18 mouse cellular contexts compared by ENCODE assay signal in genomic region chr6:8373851-8374250, GRCm38 (mm10).
A peak's percentile ranks its signal among the peaks of the same experiment; 100 is the strongest.
DNase-seq lines count a peak whose midpoint lies in the region; ATAC-seq lines count a peak whose summit lies in the region.
"Had no signal": no experiment of that assay in that cellular context is flagged by ENCODE, and none has a peak within 500 bp of the region (broad histone marks: within the 10 kb centered on the region; RNA-seq: fewer than 3 reads in every experiment).

No protein-coding gene starts in this region.

- DNase-seq in embryo, embryonic 11 days: peak; percentile 30
- DNase-seq in embryo, embryonic 9.5 days (ENCODE audit: extremely low spot score): no peak
- no peak for DNase-seq in kidney, adult 9 months
- peak; percentile 21 to 22 for DNase-seq in adrenal gland, postnatal 36 days
- DNase-seq in thymus, adult 18-20 months: no peak
- DNase-seq: gastrocnemius, adult 2 months; kidney, postnatal 25 days; layer of hippocampus, adult 9-11 months; lung, postnatal 10 days; right cerebral cortex, adult 18-20 months; thymus, adult 2 months had no signal

- 0 out of 2 replicates have a peak, but pooled peaks cover 5% of the 10 kb centered on the region for H3K4me1 ChIP-seq in kidney, embryonic 15.5 days
- H3K4me1 ChIP-seq in intestine, embryonic 15.5 days (replicated peaks): 0 out of 2 replicates have a peak, but pooled peaks cover 2% of the 10 kb centered on the region
- H3K4me1 ChIP-seq: limb, embryonic 13.5 days; liver, embryonic 15.5 days had no signal

- no peak overlapping the region for H3K4me3 ChIP-seq in kidney, embryonic 15.5 days (replicated peaks)
- H3K4me3 ChIP-seq in intestine, embryonic 15.5 days (replicated peaks): no peak overlapping the region
- H3K4me3 ChIP-seq: forebrain, embryonic 15.5 days; gastrocnemius, adult 2 months; heart, embryonic 15.5 days; limb, embryonic 13.5 days; liver, embryonic 15.5 days had no signal

- H3K27ac ChIP-seq in kidney, embryonic 15.5 days: no peak overlapping the region
- H3K27ac ChIP-seq in intestine, embryonic 15.5 days: no peak overlapping the region
- H3K27ac ChIP-seq: forebrain, embryonic 15.5 days; gastrocnemius, adult 2 months; heart, embryonic 15.5 days; limb, embryonic 13.5 days; liver, embryonic 15.5 days had no signal

- 0 out of 2 replicates have a peak overlapping the region, but pooled peaks have one; percentile 21 for H3K4me2 ChIP-seq in kidney, embryonic 15.5 days
- H3K4me2 ChIP-seq in intestine, embryonic 15.5 days (replicated peaks): no peak overlapping the region
- H3K4me2 ChIP-seq: forebrain, embryonic 15.5 days; heart, embryonic 15.5 days; limb, embryonic 13.5 days; liver, embryonic 15.5 days had no signal

- ATAC-seq in kidney, embryonic 15.5 days (replicated peaks; ENCODE audit: low FRiP score): no peak
- peak; percentile 27; the same call in 1 of the 2 replicates for ATAC-seq in intestine, embryonic 15.5 days
- ATAC-seq: forebrain, embryonic 15.5 days; inflammation-experienced regulatory T-cells, adult 6 months had no signal

- no peaks in the 10 kb centered on the region for H3K27me3 ChIP-seq in kidney, embryonic 15.5 days
- no peaks in the 10 kb centered on the region for H3K27me3 ChIP-seq in intestine, embryonic 15.5 days (replicated peaks)
- H3K27me3 ChIP-seq: forebrain, embryonic 15.5 days; heart, embryonic 15.5 days; limb, embryonic 13.5 days; liver, embryonic 15.5 days had no signal

- H3K9me3 ChIP-seq in kidney, embryonic 15.5 days (replicated peaks): no peaks in the 10 kb centered on the region
- H3K9me3 ChIP-seq in intestine, embryonic 15.5 days: no peaks in the 10 kb centered on the region
- H3K9me3 ChIP-seq: forebrain, embryonic 15.5 days; heart, embryonic 15.5 days; limb, embryonic 13.5 days; liver, embryonic 15.5 days had no signal

- H3K36me3 ChIP-seq in kidney, embryonic 15.5 days: peaks cover 3% of the 10 kb centered on the region; the same call in 1 of the 2 replicates
- H3K36me3 ChIP-seq in intestine, embryonic 15.5 days: no peaks in the 10 kb centered on the region
- H3K36me3 ChIP-seq: heart, embryonic 15.5 days; limb, embryonic 13.5 days; liver, embryonic 15.5 days had no signal

- WGBS in kidney, embryonic 15.5 days: 54% methylated on average over 8 of the region's 8 CpGs
- WGBS in intestine, embryonic 15.5 days: 61% methylated on average over 8 of the region's 8 CpGs

- H3K9ac ChIP-seq in kidney, embryonic 15.5 days: no peak overlapping the region
- H3K9ac ChIP-seq in intestine, embryonic 15.5 days: no peak overlapping the region
- H3K9ac ChIP-seq: forebrain, embryonic 15.5 days; heart, embryonic 15.5 days; limb, embryonic 13.5 days; liver, embryonic 15.5 days had no signal

Comparison
In these comparisons a context has a peak if more than half of its experiments do, and no peak if none do; other contexts are left out.
1. DNase-seq: peak in embryo, embryonic 11 days (single experiment) and adrenal gland, postnatal 36 days (2 of 2); none in embryo, embryonic 9.5 days (single experiment), kidney, adult 9 months (single experiment) and thymus, adult 18-20 months (0 of 2).